23 mouse cellular contexts compared by ENCODE assay signal in genomic region chr2:50850071-50850470, GRCm38 (mm10).
DNase-seq lines count a peak whose midpoint lies in the region; ATAC-seq lines count a peak whose summit lies in the region.
"Had no signal": no experiment of that assay in that cellular context is flagged by ENCODE, and none has a peak within 500 bp of the region (broad histone marks: within the 10 kb centered on the region; RNA-seq: fewer than 3 reads in every experiment).

No protein-coding gene starts in this region.

- H3K4me1 ChIP-seq in embryonic facial prominence, embryonic 14.5 days (ENCODE audit: control insufficient read depth, insufficient read depth, low read length) = peaks cover 7% of the 10 kb centered on the region
- peaks cover 23% of the 10 kb centered on the region for H3K4me1 ChIP-seq in embryonic facial prominence, embryonic 10.5 days
- peaks cover 11% of the 10 kb centered on the region; the same call in 1 of the 2 replicates for H3K4me1 ChIP-seq in stomach, embryonic 16.5 days (ENCODE audit: control insufficient read depth, insufficient read depth, low read length)
- peaks cover 9% of the 10 kb centered on the region for H3K4me1 ChIP-seq in neural tube, embryonic 15.5 days
- H3K4me1 ChIP-seq: embryonic facial prominence, embryonic 15.5 days had no signal

- no peaks in the 10 kb centered on the region for H3K27me3 ChIP-seq in embryonic facial prominence, embryonic 14.5 days (replicated peaks; ENCODE audit: control insufficient read depth, insufficient read depth, low read length)
- H3K27me3 ChIP-seq in embryonic facial prominence, embryonic 10.5 days (replicated peaks; ENCODE audit: low read depth, poor library complexity, severe bottlenecking) = 0 out of 2 replicates have a peak, but pooled peaks cover 3% of the 10 kb centered on the region
- H3K27me3 ChIP-seq in stomach, embryonic 16.5 days (ENCODE audit: control insufficient read depth, insufficient read depth, low read length) = no peaks in the 10 kb centered on the region
- H3K27me3 ChIP-seq in neural tube, embryonic 15.5 days (replicated peaks) = no peaks in the 10 kb centered on the region
- H3K27me3 ChIP-seq: embryonic facial prominence, embryonic 15.5 days; hindbrain, embryonic 13.5 days; Patski had no signal

- H3K27ac ChIP-seq in embryonic facial prominence, embryonic 14.5 days (replicated peaks; ENCODE audit: low read depth, low read length) = no peak overlapping the region
- no peak overlapping the region for H3K27ac ChIP-seq in embryonic facial prominence, embryonic 10.5 days (replicated peaks)
- no peak overlapping the region for H3K27ac ChIP-seq in stomach, embryonic 16.5 days (ENCODE audit: low read length)
- no peak overlapping the region for H3K27ac ChIP-seq in neural tube, embryonic 15.5 days (replicated peaks)
- H3K27ac ChIP-seq: embryonic facial prominence, embryonic 15.5 days; gastrocnemius, adult 2 months; hindbrain, embryonic 13.5 days had no signal

- H3K4me3 ChIP-seq in embryonic facial prominence, embryonic 14.5 days (ENCODE audit: low read depth, low read length) = no peak overlapping the region
- no peak overlapping the region for H3K4me3 ChIP-seq in embryonic facial prominence, embryonic 10.5 days
- no peak overlapping the region for H3K4me3 ChIP-seq in stomach, embryonic 16.5 days (replicated peaks; ENCODE audit: low read length)
- no peak overlapping the region for H3K4me3 ChIP-seq in neural tube, embryonic 15.5 days (replicated peaks)
- H3K4me3 ChIP-seq: embryonic facial prominence, embryonic 15.5 days; gastrocnemius, adult 2 months; hindbrain, embryonic 13.5 days had no signal

- H3K9ac ChIP-seq in embryonic facial prominence, embryonic 14.5 days (ENCODE audit: low read depth, low read length) = no peak overlapping the region
- no peak overlapping the region for H3K9ac ChIP-seq in stomach, embryonic 16.5 days (ENCODE audit: low read length)
- no peak overlapping the region for H3K9ac ChIP-seq in neural tube, embryonic 15.5 days (replicated peaks)
- H3K9ac ChIP-seq: embryonic facial prominence, embryonic 15.5 days; forebrain, postnatal 0 days; hindbrain, embryonic 13.5 days had no signal

- peak; percentile 44 for DNase-seq in embryonic facial prominence, embryonic 14.5 days (ENCODE audit: low spot score)
- DNase-seq in embryonic facial prominence, embryonic 10.5 days (ENCODE audit: low spot score) = no peak
- DNase-seq in NIH3T3 (ENCODE audit: low read depth) = peak; percentile 18
- no peak for DNase-seq in right cerebral cortex, postnatal 36 days (ENCODE audit: low spot score in 2 of 2)
- DNase-seq: adrenal gland, adult 2 months; adrenal gland, postnatal 25 days; cerebellum, adult 11-12 months; cerebellum, adult 8-10 months; cerebellum, postnatal 10 days; cerebellum, postnatal 36 days; embryo, embryonic 11 days; forebrain, postnatal 0 days; gastrocnemius, adult 2 months; gastrocnemius, postnatal 14 days; heart, adult 11 months had no signal

- H3K36me3 ChIP-seq in embryonic facial prominence, embryonic 14.5 days (ENCODE audit: control insufficient read depth, insufficient read depth, low read length) = no peaks in the 10 kb centered on the region
- H3K36me3 ChIP-seq in embryonic facial prominence, embryonic 10.5 days (replicated peaks) = no peaks in the 10 kb centered on the region
- no peaks in the 10 kb centered on the region for H3K36me3 ChIP-seq in stomach, embryonic 16.5 days (ENCODE audit: control insufficient read depth, insufficient read depth, low read length)
- no peaks in the 10 kb centered on the region for H3K36me3 ChIP-seq in neural tube, embryonic 15.5 days
- H3K36me3 ChIP-seq: embryonic facial prominence, embryonic 15.5 days; hindbrain, embryonic 13.5 days had no signal

- 78% methylated on average over 3 of the region's 3 CpGs for WGBS in embryonic facial prominence, embryonic 14.5 days
- WGBS in embryonic facial prominence, embryonic 10.5 days = 90% methylated on average over 3 of the region's 3 CpGs
- WGBS in stomach, embryonic 16.5 days = 27% methylated on average over 3 of the region's 3 CpGs
- WGBS in neural tube, embryonic 15.5 days = 92% methylated on average over 3 of the region's 3 CpGs

- 0 out of 2 replicates have a peak, but pooled peaks have one; percentile 12 for ATAC-seq in embryonic facial prominence, embryonic 14.5 days (ENCODE audit: low read depth)
- peak; percentile 77; the same call in 1 of the 2 replicates for ATAC-seq in stomach, embryonic 16.5 days (ENCODE audit: insufficient read depth, low FRiP score)
- ATAC-seq in neural tube, embryonic 15.5 days (ENCODE audit: low FRiP score) = no peak
- ATAC-seq: forebrain, embryonic 14.5 days; forebrain, postnatal 0 days; hindbrain, embryonic 16.5 days; Patski had no signal

- H3K9me3 ChIP-seq in embryonic facial prominence, embryonic 14.5 days (ENCODE audit: control insufficient read depth, low read length) = no peaks in the 10 kb centered on the region
- H3K9me3 ChIP-seq in embryonic facial prominence, embryonic 10.5 days = no peaks in the 10 kb centered on the region
- H3K9me3 ChIP-seq in stomach, embryonic 16.5 days (replicated peaks; ENCODE audit: control insufficient read depth, low read length) = no peaks in the 10 kb centered on the region
- no peaks in the 10 kb centered on the region for H3K9me3 ChIP-seq in neural tube, embryonic 15.5 days (replicated peaks)
- H3K9me3 ChIP-seq: embryonic facial prominence, embryonic 15.5 days; hindbrain, embryonic 13.5 days had no signal

- H3K4me2 ChIP-seq in embryonic facial prominence, embryonic 14.5 days (ENCODE audit: low read depth, low read length) = no peak overlapping the region
- H3K4me2 ChIP-seq in stomach, embryonic 16.5 days (ENCODE audit: low read depth, low read length) = no peak overlapping the region
- H3K4me2 ChIP-seq in neural tube, embryonic 15.5 days = no peak overlapping the region
- H3K4me2 ChIP-seq: embryonic facial prominence, embryonic 15.5 days; heart, embryonic 11.5 days; hindbrain, embryonic 13.5 days had no signal

Comparison
In these comparisons a context has a peak if more than half of its experiments do, and no peak if none do; other contexts are left out.
1. DNase-seq: peak in embryonic facial prominence, embryonic 14.5 days (single experiment) and NIH3T3 (single experiment); none in embryonic facial prominence, embryonic 10.5 days (single experiment) and right cerebral cortex, postnatal 36 days (0 of 2).